Mouse (Mus musculus) adrenal gland, postnatal 36 days (tissue): ENCODE measurements around the gene Rbm38. TPM values are rescaled to one million over a fixed set of nuclear protein-coding genes. Genes with fewer than 3 reads are reported as not detected.

ENCODE experiments used
- DNase-seq, 2 experiments: peaks; one replicate each; pipeline ENCODE4 v3.0.0; 2021; ENCODE audit warnings: mixed read lengths in 1 of 2
- total RNA-seq, 2 experiments: library from RNA; stranded (reverse); gene quantifications; 2 replicates each; pipeline ENCODE4 v1.2.3; 2021

The Rbm38 gene
- total RNA-seq, 2 experiments from 2014 or later, result 20.8 to 30.0 TPM

DNA sequence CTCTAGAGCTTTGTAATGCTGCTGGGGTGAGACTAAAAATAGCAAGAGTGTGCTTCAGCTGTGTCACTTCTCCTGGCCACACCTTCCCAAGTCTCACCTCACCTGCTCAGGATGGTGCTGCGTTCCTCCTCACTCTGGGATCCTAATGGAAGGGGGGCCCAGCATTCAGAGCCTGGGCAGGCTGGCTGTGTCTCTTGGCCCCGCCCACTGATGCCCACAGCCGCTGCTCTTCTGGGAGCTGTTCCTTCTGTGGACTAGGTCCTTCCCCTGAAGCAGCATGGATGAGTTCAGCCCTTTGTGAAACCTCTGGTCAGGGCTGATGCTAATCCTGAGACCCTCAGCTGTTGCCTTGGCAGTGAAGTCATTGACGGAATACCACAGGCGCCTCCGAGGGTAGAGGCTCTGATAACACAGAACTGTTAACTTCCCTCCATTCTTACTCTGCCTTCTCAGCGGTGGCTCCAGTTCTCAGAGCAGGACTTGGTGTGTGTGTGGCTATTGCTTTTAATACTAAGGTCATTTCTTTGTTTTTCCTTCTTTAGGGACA lies 5.5 kb upstream of the Rbm38 start:
- no peak for DNase-seq

DNA sequence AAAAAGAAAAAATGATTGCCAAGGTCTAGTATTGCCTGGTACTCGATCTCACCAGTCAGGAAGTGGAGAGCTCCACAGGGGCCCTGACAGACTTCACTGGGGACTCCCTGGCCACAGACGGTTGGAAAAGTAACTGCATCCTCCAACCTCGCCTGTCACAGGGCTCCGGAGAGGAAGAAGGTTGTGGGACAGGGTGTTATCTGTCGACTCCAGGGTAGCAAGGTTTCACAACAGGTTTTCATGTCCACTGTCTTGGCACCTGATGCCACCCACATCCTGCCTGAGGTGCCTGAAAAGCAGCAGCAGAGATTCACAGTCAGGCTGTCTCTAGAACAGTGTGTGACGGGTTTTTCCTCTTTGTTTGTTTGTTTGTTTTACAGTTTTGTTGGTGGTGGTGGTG lies 2.4 kb upstream of the Rbm38 start:
- no peak for DNase-seq

GRCm38 (mm10) chr2:173018618-173019017 lies 1.7 kb upstream of the Rbm38 start:
- DNase-seq, result peak; percentile 88

DNA sequence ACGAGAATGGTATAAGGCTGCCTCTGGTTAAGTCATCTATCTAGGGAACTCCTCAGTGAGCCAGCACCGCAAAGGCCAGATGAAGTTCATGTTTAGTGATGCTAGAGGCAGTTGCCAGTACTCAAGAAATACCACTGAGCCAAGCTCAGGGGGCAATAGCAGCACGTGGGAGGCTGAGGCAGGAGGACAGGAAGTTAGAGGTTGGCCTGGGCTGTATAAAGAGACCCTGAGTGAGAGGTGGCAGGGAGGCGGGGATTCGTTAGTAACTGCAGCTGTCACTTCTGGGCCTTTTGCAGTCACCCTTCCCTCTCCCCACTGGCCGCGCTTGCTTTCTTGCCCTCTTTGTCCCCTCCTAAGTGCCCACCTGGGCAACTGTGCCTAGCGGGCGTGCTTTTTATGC lies 976 bp upstream of the Rbm38 start:
- no peak for DNase-seq

DNA sequence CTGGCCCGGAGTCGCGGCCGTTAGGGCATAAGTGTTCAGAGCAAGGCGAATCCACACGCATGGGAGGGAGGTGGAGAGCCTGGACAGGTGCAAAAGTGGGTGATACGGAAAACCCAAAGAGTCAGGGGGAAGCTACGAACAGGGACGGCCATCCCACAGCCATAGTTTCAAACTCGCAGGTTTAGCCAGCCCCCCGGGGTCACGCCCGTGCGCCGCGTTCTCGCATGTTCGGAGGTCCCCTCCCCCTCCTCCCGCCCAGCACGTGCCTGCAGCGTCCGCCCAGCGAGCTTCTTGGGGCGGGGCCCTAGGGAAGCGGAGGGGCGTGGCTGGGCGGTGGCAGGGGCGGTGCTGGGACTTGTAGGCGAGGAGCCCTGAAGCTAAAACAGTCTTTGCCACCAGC lies 508 bp upstream of the Rbm38 start:
- DNase-seq, result peak; percentile 95 to 97

DNA sequence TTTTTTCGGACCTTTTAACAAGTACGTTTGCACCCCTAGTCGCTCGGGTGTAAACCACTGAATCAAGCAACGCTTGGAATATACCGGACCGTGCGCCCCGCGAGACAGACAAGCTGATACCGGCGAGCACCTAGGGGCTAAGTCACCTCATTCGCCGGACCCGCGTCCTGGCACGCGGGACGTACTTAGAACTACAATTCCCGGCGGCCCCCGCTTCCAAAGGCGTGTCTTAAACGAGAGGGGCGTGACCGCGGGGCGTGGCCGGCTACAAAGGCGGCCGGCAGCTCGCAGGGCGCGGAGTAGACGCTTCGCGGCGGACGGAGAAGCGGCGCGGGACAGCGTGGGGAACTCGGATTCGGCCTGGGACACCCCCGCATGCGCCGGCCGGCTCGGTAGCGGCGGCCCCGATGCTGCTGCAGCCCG lies 1.3 kb downstream of the Rbm38 start:
- peak; percentile 95 to 96 for DNase-seq

DNA sequence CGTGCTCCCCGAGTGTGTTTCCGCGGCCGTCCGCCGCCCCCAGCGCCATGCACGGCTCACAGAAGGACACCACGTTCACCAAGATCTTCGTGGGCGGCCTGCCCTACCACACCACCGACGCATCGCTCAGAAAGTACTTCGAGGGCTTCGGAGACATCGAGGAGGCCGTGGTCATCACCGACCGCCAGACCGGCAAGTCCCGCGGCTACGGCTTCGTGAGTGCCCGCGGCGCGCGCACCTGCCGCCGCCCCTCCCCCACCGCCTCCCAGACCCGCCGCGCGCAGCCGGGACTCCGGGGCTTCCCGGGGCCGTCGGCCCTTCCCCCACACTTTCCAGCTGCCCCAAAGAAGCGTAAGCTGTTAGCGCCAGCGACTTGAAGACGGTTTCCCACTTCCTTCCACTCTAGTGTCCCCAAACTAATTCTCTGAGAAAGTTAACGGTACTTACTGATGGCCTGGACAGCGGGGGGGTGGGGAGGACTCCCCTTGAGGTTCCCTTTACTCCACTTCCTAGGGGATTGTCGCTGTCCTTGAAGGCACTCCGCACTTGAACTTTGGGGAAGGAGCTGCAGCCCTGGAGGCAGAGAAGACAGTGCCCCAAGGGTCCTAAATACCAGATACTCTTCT lies 1.9 kb downstream of the Rbm38 start:
- peak in 1 of 2 experiments; percentile 59 for DNase-seq

GRCm38 (mm10) chr2:173022813-173023212 lies 2.5 kb downstream of the Rbm38 start:
- no peak for DNase-seq

DNA sequence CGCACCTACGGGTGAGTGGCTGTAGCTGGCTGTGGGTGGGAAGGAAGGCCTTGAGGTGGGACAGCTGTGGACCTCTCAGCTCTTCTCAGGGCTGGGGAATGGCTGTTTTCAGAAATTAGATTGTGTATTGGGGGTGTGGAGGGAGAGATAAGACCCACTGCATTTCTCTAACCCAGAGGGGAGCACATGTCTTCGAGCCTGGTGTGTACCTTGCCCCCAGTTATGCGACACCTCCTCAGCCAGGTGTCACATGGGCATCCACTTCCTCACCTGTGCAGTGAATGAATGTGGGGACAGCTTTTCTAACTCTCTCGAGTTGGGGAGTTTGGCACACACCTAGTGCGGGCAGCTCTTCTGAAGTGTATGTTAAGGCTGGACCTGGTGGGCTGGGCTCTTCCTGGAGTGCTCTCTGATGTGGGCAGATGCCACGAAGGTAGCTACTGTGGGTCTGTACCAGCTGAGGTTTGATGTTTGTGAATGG lies 3.1 kb downstream of the Rbm38 start:
- DNase-seq, result no peak

DNA sequence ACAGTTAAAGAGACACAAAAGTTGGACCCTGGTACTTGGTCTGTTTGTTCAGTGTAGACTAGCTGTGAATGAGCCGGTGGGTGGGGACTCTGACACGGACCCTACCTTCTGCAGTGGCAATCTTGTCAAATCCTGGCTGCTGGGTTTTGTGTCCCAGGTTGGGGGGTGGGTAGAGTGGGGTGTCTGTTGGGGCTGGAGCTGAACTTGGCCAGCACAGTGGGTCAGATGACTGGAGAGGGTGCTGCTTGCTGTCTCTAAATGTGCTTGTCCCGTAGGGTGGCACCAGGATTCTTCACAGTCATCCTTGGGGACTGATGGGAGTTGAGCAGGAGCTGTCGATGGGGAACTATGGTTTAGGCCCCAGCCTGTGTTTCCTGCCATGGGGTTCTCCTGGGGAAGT lies 3.7 kb downstream of the Rbm38 start:
- no peak for DNase-seq

DNA sequence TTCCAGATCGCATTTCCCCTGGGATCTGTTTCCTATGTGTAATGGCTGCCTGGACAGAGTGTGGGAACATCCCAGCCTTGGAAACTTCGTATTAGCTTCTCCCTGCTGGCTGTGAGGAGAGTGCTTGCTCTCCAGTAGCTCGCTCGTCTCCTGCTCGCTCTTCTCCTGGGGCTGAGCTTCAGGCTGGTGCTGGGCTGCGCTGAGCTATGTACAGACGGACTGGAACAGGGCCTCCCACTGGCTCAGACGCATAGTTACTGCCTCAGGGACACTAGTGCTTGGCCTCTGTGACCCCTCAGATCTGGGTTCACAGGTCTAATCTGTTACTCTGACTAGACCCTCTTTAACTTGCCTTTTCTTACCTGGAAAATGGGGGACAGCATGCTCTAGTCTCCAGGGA lies 4.1 kb downstream of the Rbm38 start:
- DNase-seq, result no peak

DNA sequence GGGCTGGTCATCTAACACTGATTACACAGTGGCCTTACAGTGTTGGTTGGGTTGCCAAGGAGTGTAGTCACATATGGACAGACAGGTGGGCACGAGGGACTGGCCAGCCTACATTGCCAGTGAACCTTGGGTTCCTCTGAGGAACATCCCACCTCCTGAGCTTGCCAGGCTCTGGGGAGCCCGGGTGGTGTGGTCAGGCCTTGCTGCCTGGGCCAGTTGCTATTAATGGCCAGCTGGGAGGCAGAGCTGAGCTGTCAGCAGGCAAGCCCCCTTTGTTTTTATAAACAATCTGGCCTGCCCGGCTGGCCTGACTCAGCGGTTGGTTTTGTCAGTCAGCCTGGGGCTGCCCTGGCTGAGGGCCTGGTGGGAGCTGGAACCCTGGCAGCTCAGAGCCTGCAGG lies 4.6 kb downstream of the Rbm38 start:
- DNase-seq, result no peak

- no peak for DNase-seq
These were observed 6.0 kb downstream of the Rbm38 start for GRCm38 (mm10) chr2:173026286-173026685.

GRCm38 (mm10) chr2:173026688-173027131 lies 6.4 kb downstream of the Rbm38 start:
- no peak for DNase-seq

DNA sequence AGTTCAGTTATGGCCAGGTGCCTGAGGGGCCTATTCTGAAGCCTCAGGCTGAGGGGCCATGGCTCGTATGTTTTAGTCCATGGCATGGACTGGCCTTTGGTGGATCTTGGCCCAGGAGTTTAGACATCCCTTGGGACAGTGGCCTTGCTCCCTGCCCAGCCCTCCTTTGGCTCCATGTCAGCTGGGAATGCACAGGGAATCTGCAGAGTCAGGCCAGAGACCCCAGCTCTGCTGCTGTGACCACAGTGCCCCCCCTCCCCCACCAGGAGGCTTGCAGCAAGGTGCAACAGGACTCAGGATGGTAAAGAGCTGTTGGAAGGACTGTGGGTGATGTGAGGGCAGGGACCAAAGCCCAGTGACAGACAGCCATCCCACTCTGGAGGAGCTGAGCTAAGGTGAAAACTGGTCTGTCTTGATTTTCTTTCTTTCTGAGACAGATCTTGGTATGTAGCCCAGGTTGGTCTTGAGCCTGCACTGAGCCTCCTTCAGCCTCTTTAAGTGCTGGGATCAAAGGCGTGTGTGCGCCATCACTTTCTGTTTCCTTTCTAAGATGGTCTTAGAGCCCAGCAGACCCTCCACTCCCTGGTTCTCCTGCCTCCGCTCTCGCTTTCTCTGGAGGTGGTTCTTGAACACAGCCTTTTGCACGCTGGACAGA lies 7.0 kb downstream of the Rbm38 start:
- DNase-seq, result peak in 1 of 2 experiments; percentile 43

GRCm38 (mm10) chr2:173027824-173028495 lies 7.7 kb downstream of the Rbm38 start:
- DNase-seq, result peak; percentile 47 to 65

- no peak for DNase-seq
These were observed 8.3 kb downstream of the Rbm38 start for GRCm38 (mm10) chr2:173028508-173029031.

DNA sequence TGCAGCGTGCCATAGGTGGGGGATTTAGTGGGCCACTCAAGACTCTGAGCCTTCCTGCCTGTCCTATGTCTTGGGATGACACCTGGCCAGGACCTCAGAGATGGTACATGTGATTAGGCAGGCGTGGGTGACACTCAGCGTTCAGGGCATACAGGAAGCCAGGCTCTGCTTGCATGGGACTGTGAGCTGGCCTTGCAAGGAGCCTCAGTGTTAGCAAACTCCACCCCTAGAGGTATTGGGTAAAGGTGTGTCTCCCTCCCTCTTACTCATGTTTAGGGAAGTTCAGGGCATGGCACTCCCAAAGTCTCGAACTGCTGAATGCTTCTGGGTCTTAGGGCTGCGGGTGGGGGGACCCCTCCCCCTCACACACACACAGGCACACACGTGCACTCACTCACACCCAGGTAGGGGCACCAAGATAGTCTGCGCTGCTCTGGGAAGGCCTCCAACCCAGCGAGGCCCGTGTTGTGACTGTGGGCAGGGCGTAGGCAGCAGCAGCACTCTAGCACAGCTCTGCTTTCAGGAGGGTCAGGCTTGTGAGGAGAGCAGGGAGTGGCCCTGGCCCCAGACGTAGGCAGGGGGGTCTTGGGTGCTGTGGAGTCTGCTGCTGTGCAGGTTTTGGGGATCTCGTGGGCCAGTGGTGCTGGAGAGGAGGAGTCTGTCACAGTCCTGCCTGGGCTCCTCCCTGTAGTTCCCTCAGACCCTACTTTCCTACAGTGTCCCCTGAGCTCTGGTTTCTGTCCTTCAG lies 10.5 kb downstream of the Rbm38 start:
- no peak for DNase-seq

- DNase-seq, result no peak
These were observed 13.2 kb downstream of the Rbm38 start for GRCm38 (mm10) chr2:173033531-173033930.

DNA sequence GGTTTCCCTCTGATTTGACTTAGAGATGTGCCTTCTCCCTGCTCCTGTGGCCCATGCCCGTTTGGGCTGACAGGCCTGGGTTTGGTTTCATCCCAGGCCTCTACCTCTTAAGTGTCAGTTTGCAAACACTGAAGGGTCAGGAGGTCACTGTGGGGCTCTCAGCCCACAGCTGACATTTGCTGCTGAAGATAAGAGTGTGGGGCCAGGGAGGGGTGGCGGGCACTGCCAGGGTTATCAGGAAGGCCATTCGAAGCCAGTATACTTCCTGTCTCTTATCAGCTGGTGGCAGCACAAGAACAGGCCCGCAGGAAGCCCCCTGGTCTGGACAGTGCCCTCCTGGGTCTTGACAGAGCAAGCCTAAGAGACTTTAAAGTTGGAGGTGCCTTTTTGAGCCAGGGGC lies 14.7 kb downstream of the Rbm38 start:
- no peak for DNase-seq

GRCm38 (mm10) chr2:173035653-173036052 lies 15.4 kb downstream of the Rbm38 start:
- DNase-seq, result no peak

DNA sequence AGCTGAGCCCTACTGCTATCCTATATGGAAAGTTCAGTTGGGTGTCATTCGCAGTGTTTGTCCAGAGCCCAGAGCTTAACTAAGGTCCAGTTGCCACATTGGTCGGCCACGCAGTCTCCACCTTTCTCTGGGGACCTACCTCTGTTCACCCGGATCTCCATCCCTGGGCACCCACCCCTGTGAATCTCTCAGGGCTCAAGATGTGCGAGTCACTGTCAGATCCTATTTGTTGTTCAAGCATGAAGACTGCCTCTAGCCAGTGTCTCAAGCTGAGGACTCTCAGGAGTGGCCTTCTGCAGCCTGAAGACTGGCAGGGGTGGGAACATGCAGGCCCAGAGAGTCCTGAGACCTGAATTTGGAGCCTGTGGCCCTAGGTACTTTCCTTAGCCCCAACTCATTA lies 15.8 kb downstream of the Rbm38 start:
- DNase-seq, result no peak
